Mouse (Mus musculus): ENCODE data around the gene Hes3. TPM values are rescaled to one million over a fixed set of nuclear protein-coding genes. Genes with fewer than 3 reads are reported as not detected.
A peak's percentile ranks its signal among the peaks of the same experiment; 100 is the strongest.

Gene Hes3
- polyA plus RNA-seq, 1 experiment from 2014 or later: 0.11 TPM

DNA sequence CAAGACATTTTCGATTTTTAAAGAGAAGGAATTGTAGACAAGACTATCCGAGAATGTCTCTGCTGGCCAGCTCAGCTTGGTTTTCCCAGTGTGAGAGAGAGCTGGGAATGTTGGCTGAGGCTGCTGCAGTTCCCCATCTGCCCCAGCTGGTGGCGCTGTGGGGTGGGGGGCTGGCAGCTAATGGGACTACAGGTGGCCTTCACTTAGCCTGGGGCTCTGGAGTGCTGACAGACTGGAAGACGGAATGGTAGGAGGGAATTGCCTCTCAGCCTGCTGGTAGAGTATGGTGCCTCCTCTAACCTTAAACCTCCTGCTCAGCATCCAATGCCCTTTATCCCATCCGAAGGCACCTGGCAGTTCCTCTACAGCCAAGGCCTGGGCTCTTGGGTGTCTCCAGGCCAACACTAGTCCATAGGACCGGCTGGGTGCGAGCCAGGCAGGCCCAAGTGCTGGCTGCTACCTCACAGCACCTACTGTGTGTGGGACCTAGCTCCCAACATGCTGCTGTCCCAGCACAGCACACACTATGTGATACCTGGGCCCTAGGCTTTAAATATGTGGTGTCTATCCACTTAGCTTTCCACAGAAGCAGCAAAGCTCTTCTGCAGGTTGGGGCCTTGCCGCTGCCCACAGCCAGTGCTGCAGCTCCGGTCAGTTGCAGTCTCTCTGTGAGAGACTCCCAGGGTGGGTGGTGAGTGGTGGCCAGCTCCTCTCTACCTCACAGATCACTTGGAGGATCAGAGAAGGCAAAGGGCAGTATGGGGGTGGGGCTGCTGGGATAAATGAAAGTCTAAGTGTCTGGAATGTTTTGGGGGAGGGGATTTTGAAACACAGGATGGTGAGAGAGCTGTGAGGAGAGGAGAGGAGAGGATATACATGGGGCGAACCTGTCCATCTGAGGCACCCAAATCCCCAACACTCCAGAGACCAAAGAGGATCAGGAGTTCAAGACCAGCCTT lies 14.8 kb downstream of the Hes3 start:
- Histone ChIP-seq H3K9me3 (ENCODE audit: control insufficient read depth, low read length) (no peaks in the 10 kb centered on the region), H3K4me1 (ENCODE audit: control insufficient read depth, insufficient read depth, low read depth, low read length) (peaks cover 27% of the 10 kb centered on the region), H3K27me3 (replicated peaks; ENCODE audit: control insufficient read depth, insufficient read depth, low read length) (peaks cover 28% of the 10 kb centered on the region), H3K27ac (ENCODE audit: low read depth, low read length) (no peak overlapping the region), H3K36me3 (ENCODE audit: control insufficient read depth, insufficient read depth, low read length) (peaks cover 7% of the 10 kb centered on the region), H3K4me3 (ENCODE audit: low read length) (no peak overlapping the region), H3K4me2 (ENCODE audit: low read length) (no peak overlapping the region), H3K9ac (ENCODE audit: low read depth, low read length) (no peak overlapping the region)
- no peak for ATAC-seq
- WGBS: 48% methylated on average over 10 of the region's 10 CpGs

DNA sequence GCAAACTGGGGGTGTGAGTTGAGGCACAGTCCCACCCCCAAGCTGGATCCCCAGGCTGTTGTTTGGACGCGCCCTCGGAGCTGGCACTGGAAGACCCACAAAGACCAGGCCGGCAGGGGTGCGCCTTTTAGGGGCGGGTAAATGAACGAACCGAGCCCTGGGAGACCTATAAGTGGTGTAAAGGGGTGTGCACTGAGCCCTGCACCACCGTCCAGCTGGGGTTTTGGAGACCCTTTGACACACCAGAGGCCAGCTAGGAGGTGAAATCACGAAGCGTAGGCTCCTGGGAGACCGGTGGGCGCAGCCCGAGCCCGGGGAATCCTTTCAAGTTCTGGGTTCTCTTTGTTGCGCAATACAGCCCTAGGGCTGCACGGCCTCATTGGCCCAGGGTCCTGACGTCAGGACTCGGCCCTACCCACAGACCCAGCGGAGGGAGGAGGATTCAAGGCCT lies 16.8 kb downstream of the Hes3 start:
- peaks cover 7% of the 10 kb centered on the region for H3K36me3 ChIP-seq (ENCODE audit: control insufficient read depth, insufficient read depth, low read length)
- peak overlapping the region; percentile 73; the same call in 1 of the 2 replicates for H3K27ac ChIP-seq (ENCODE audit: low read depth, low read length)
- peak overlapping the region; percentile 66 for H3K4me3 ChIP-seq (ENCODE audit: low read length)
- H3K27me3 ChIP-seq (replicated peaks; ENCODE audit: control insufficient read depth, insufficient read depth, low read length): peaks cover 8% of the 10 kb centered on the region
- 2% methylated on average over 20 of the region's 20 CpGs for WGBS
- peaks cover 27% of the 10 kb centered on the region for H3K4me1 ChIP-seq (ENCODE audit: control insufficient read depth, insufficient read depth, low read depth, low read length)
- H3K4me2 ChIP-seq (ENCODE audit: low read length): peak overlapping the region; percentile 92
- H3K9me3 ChIP-seq (ENCODE audit: control insufficient read depth, low read length): no peaks in the 10 kb centered on the region
- H3K9ac ChIP-seq (ENCODE audit: low read depth, low read length): peak overlapping the region; percentile 82
- peak; percentile 43 for ATAC-seq

DNA sequence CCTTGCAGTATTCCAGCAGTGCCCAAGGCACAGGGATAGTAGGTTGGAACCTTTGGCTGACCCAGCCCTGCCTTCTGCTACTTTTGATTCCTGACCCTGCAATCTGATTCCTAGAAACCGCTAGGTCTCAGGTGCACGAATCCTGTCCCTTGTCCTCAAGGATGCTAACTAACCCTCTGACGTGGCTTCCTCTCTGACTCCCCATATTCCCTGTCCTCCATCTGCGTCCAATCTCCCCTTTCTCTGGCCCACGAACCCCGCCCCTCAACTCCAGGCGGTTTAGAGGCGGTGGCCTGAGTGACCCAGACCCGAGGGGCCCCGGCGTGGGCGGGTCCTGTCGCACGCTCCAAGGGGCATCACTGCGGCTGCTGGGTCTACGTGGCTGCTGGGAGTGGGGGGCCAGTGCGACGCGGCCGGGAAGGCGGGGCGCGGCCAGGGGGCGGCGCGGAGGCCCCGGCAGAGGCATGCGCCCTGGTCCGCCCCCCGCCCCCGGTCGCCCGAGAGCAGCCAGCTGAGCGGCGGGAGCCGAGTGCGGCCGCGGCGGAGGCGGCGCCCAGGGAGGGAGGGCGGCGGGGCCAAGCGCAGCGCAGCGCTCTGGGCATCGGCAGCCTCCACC lies 17.7 kb downstream of the Hes3 start, which contains the start of gene Gpr153:
Gene Gpr153, plus strand, starts transcription at position 612 of the 616 bp plus-strand sequence.
- peaks cover 27% of the 10 kb centered on the region for H3K4me1 ChIP-seq (ENCODE audit: control insufficient read depth, insufficient read depth, low read depth, low read length)

DNA sequence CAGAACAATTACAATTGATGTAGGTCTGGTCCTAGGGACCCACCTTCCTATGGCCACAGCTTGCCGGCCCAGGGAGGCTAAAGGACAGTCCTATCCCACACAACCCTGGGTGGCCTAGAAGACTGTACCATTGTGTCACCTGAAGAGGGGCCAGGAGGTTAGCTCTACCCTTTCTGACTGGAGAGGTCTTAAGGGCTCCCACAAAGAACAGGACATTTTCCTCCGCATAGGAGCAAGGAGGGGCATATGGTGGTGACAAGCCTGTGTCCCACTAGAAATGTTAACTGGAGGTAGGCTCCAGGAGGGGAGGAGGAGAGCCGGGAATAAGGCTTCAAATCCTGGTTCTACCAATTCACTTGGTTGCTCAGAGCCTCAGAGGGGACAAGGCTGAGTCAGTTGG lies 18.3 kb downstream of the Hes3 start:
- WGBS: 24% methylated on average over 3 of the region's 3 CpGs
- peak overlapping the region; percentile 73 for H3K27ac ChIP-seq (ENCODE audit: low read depth, low read length)
- no peak for ATAC-seq
- H3K36me3 ChIP-seq (ENCODE audit: control insufficient read depth, insufficient read depth, low read length): peaks cover 6% of the 10 kb centered on the region
- peak overlapping the region; percentile 82 for H3K9ac ChIP-seq (ENCODE audit: low read depth, low read length)
- no peaks in the 10 kb centered on the region for H3K9me3 ChIP-seq (ENCODE audit: control insufficient read depth, low read length)
- H3K4me2 ChIP-seq (ENCODE audit: low read length): peak overlapping the region; percentile 92
- H3K27me3 ChIP-seq (replicated peaks; ENCODE audit: control insufficient read depth, insufficient read depth, low read length): peaks cover 6% of the 10 kb centered on the region; the same call in 1 of the 2 replicates
- no peak overlapping the region for H3K4me3 ChIP-seq (ENCODE audit: low read length)
- H3K4me1 ChIP-seq (ENCODE audit: control insufficient read depth, insufficient read depth, low read depth, low read length): peaks cover 27% of the 10 kb centered on the region

More for the DNA sequence above, 17.7 kb downstream of the Hes3 start, which contains the start of gene Gpr153:
- peak within 1 kb of the TSS; percentile 66 for H3K4me3 ChIP-seq (ENCODE audit: low read length)
- H3K27me3 ChIP-seq (replicated peaks; ENCODE audit: control insufficient read depth, insufficient read depth, low read length): peaks cover 6% of the 10 kb centered on the region
- H3K4me2 ChIP-seq (ENCODE audit: low read length): peak within 1 kb of the TSS; percentile 92
- no peaks in the 10 kb centered on the region for H3K9me3 ChIP-seq (ENCODE audit: control insufficient read depth, low read length)
- peak within 1 kb of the TSS; percentile 82 for H3K9ac ChIP-seq (ENCODE audit: low read depth, low read length)
- H3K27ac ChIP-seq (ENCODE audit: low read depth, low read length): peak within 1 kb of the TSS; percentile 73
- peaks cover 6% of the 10 kb centered on the region for H3K36me3 ChIP-seq (ENCODE audit: control insufficient read depth, insufficient read depth, low read length)
- under 1% methylated on average over 21 of the region's 48 CpGs for WGBS
- peak; percentile 84 for ATAC-seq

DNA sequence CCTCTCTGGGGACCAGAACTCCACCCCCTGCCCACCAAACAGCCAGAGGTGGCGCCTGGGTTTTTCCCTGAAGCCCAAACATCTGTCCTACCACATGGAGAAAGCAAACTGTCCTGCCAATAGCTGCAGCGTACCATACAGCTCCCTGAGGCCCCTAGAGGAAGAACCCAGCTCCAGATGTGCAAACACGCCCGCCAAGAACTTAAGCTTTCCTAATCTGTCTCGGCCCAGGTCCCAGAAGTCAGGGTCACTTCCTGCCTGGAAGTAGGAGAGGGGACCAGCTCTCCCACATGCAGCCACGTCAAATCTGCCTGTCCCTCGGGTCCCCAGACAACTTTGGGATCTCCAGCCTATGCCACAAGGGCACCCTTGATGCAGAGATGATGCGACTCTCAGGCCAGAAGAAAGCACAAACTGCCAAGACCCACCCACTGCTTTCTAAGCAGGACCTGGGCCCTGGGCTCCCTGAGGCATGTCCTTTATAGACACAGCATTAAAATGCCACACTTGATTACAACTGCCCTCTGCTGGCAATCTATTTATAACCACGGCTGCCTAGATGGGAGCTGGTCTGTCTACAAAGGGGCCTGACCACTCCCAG lies 18.9 kb downstream of the Hes3 start:
- Histone ChIP-seq H3K9me3 (ENCODE audit: control insufficient read depth, low read length) (no peaks in the 10 kb centered on the region), H3K4me2 (ENCODE audit: low read length) (no peak overlapping the region), H3K4me3 (ENCODE audit: low read length) (no peak overlapping the region), H3K4me1 (ENCODE audit: control insufficient read depth, insufficient read depth, low read depth, low read length) (peaks cover 28% of the 10 kb centered on the region), H3K27me3 (replicated peaks; ENCODE audit: control insufficient read depth, insufficient read depth, low read length) (peaks cover 6% of the 10 kb centered on the region; the same call in 1 of the 2 replicates), H3K9ac (ENCODE audit: low read depth, low read length) (no peak overlapping the region), H3K36me3 (ENCODE audit: control insufficient read depth, insufficient read depth, low read length) (peaks cover 6% of the 10 kb centered on the region), H3K27ac (ENCODE audit: low read depth, low read length) (peak overlapping the region; percentile 73)
- ATAC-seq: no peak
- WGBS: 36% methylated on average over 9 of the region's 9 CpGs

DNA sequence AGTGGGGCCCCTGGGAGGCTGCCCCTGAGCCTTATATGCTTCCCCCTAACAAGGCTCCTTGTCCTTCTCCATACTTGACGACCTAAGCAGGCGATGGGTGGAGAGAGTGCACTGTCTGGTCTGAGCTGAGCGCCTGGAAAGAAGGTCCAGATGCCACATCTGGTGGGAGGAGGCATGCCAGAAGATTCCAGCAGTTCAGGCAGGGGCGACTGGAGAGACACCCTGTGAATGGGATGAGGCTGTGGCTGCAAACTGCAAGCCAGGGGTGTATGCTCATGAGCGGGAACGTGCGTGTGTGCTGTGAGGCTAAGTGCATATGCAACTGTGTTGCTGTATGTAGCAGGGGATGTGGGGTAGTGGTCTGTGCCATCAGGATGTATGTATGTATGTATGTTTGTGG lies 19.5 kb downstream of the Hes3 start:
- H3K4me1 ChIP-seq (ENCODE audit: control insufficient read depth, insufficient read depth, low read depth, low read length): peaks cover 31% of the 10 kb centered on the region
- H3K27ac ChIP-seq (ENCODE audit: low read depth, low read length): no peak overlapping the region
- peaks cover 6% of the 10 kb centered on the region; the same call in 1 of the 2 replicates for H3K27me3 ChIP-seq (replicated peaks; ENCODE audit: control insufficient read depth, insufficient read depth, low read length)
- no peak for ATAC-seq
- no peak overlapping the region for H3K4me2 ChIP-seq (ENCODE audit: low read length)
- WGBS: 79% methylated on average over 7 of the region's 7 CpGs
- no peak overlapping the region for H3K9ac ChIP-seq (ENCODE audit: low read depth, low read length)
- no peak overlapping the region for H3K4me3 ChIP-seq (ENCODE audit: low read length)
- peaks cover 6% of the 10 kb centered on the region for H3K36me3 ChIP-seq (ENCODE audit: control insufficient read depth, insufficient read depth, low read length)
- no peaks in the 10 kb centered on the region for H3K9me3 ChIP-seq (ENCODE audit: control insufficient read depth, low read length)

DNA sequence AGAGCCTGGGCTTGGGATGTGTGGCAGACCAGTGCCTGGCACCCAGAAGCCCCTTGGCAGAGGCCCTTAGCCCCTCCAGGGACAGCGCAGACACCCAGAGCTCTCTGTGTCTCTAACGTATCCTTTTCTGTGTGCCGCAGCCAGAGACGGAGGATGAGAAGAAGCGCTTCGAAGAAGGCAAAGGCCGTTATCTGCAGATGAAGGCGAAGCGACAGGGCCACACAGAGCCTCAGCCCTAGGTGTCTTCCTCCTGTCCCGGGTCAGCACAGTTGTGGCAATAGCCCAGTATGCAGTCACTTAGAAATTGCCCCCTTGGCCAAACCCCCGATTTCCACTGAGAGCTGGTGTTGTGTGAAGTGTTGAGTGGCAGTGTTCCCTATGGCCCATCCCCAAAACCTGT lies 20.1 kb downstream of the Hes3 start:
- peaks cover 5% of the 10 kb centered on the region; the same call in 1 of the 2 replicates for H3K27me3 ChIP-seq (replicated peaks; ENCODE audit: control insufficient read depth, insufficient read depth, low read length)

DNA sequence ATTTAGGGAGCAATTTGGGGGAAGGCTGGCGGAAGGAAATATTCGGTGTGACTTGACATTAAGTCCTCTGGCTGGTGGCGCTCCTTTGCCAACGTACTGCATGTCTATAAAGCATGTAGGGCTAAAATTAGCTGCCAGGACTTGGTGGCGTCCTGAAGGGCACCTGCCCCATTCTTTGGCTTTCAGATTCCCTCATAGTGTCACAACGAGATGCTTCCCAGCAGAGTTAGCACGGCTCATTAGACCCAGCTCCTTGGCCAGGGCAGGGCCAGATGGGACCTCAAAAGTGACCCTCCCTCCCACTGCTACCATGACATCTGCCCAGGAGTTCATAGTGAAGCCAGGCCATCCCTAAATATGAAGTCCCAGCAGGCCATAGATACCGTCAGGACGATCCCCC lies 20.9 kb downstream of the Hes3 start:
- peaks cover 6% of the 10 kb centered on the region for H3K36me3 ChIP-seq (ENCODE audit: control insufficient read depth, insufficient read depth, low read length)
- no peak overlapping the region for H3K27ac ChIP-seq (ENCODE audit: low read depth, low read length)
- no peak overlapping the region for H3K4me2 ChIP-seq (ENCODE audit: low read length)
- H3K4me1 ChIP-seq (ENCODE audit: control insufficient read depth, insufficient read depth, low read depth, low read length): peaks cover 32% of the 10 kb centered on the region
- H3K27me3 ChIP-seq (replicated peaks; ENCODE audit: control insufficient read depth, insufficient read depth, low read length): peaks cover 2% of the 10 kb centered on the region; the same call in 1 of the 2 replicates
- ATAC-seq: no peak
- H3K4me3 ChIP-seq (ENCODE audit: low read length): no peak overlapping the region
- no peak overlapping the region for H3K9ac ChIP-seq (ENCODE audit: low read depth, low read length)
- no peaks in the 10 kb centered on the region for H3K9me3 ChIP-seq (ENCODE audit: control insufficient read depth, low read length)
- 61% methylated on average over 9 of the region's 9 CpGs for WGBS

More for the DNA sequence above, 20.1 kb downstream of the Hes3 start:
- no peak overlapping the region for H3K27ac ChIP-seq (ENCODE audit: low read depth, low read length)
- H3K9ac ChIP-seq (ENCODE audit: low read depth, low read length): no peak overlapping the region
- H3K9me3 ChIP-seq (ENCODE audit: control insufficient read depth, low read length): no peaks in the 10 kb centered on the region
- ATAC-seq: no peak
- H3K4me2 ChIP-seq (ENCODE audit: low read length): no peak overlapping the region
- 92% methylated on average over 11 of the region's 11 CpGs for WGBS
- H3K36me3 ChIP-seq (ENCODE audit: control insufficient read depth, insufficient read depth, low read length): peaks cover 6% of the 10 kb centered on the region
- no peak overlapping the region for H3K4me3 ChIP-seq (ENCODE audit: low read length)
- peaks cover 31% of the 10 kb centered on the region for H3K4me1 ChIP-seq (ENCODE audit: control insufficient read depth, insufficient read depth, low read depth, low read length)

Measured in hindbrain, embryonic 16.5 days (tissue).